Mouse (Mus musculus): ENCODE measurements around the gene Trim44. TPM values are rescaled to one million over a fixed set of nuclear protein-coding genes. Genes with fewer than 3 reads are reported as not detected.

The Trim44 gene
- total RNA-seq, 2 experiments from 2014 or later: 34.0 to 37.2 TPM

- no peak for ATAC-seq (replicated peaks; ENCODE audit: low FRiP score, low TSS enrichment, poor library complexity, severe bottlenecking)
Observed at GRCm38 (mm10) chr2:102252651-102253050, 155.0 kb downstream of the Trim44 start.

Other genes with a start within 250 kb of the Trim44 start
- 1.7 and 2.7 TPM in 2 replicates for gene Ldlrad3, start 221.4 kb downstream of the Trim44 start, total RNA-seq (2014; fragmentation: Nextera tagmentation)
- 1.2 and 1.9 TPM in 2 replicates for gene Ldlrad3, start 221.4 kb downstream of the Trim44 start, total RNA-seq (2017)
- not detected in 2 replicates for gene Fjx1, start 44.7 kb upstream of the Trim44 start, total RNA-seq (2014; fragmentation: Nextera tagmentation)
- not detected in 2 replicates for gene Fjx1, start 44.7 kb upstream of the Trim44 start, total RNA-seq (2017)
- not detected in 2 replicates for gene Pamr1, start 142.2 kb upstream of the Trim44 start, total RNA-seq (2014; fragmentation: Nextera tagmentation)
- gene Pamr1, start 142.2 kb upstream of the Trim44 start, total RNA-seq (2017): not detected in 2 replicates

All from megakaryocyte-erythroid progenitor cell, adult 5-6 weeks (primary cell).